Mouse (Mus musculus): ENCODE data around the gene E4f1. TPM values are rescaled to one million over a fixed set of nuclear protein-coding genes. Genes with fewer than 3 reads are reported as not detected.

E4f1 gene
- total and polyA plus RNA-seq, 3 experiments = 17.4 to 37.2 (median 19.7) TPM

- TF ChIP-seq CTCF (IDR thresholded peaks at IDR 0.05; ENCODE audit: low read depth, low read length) (no peak), POLR2AphosphoS5 (IDR thresholded peaks at IDR 0.05; ENCODE audit: insufficient replicate concordance, low read depth, low read length) (no peak), GATA2 (IDR thresholded peaks at IDR 0.05; ENCODE audit: borderline replicate concordance, low read depth, low read length) (no peak), GATA1 (IDR thresholded peaks at IDR 0.05; ENCODE audit: borderline replicate concordance, low read length) (no peak), TAL1 (conservative IDR thresholded peaks at IDR 0.05; ENCODE audit: low read depth, low read length) (no peak)
- peaks cover 39% of the 10 kb centered on the region for H3K4me1 ChIP-seq (ENCODE audit: insufficient read depth, low read depth, low read length)
- DNase-seq (ENCODE audit: low spot score) (peak; percentile 85), ATAC-seq (ENCODE audit: extremely low read depth, insufficient number of reproducible peaks, low FRiP score, poor library complexity, severe bottlenecking) (peak; percentile 81)
- H3K36me3 ChIP-seq (replicated peaks) = peaks cover 71% of the 10 kb centered on the region
- no peaks in the 10 kb centered on the region for H3K27me3 ChIP-seq (ENCODE audit: insufficient read depth, low read length)
- no peaks in the 10 kb centered on the region for H3K9me3 ChIP-seq (replicated peaks)
- peak within 1 kb of the TSS; percentile 87 for H3K4me3 ChIP-seq (ENCODE audit: low read depth, low read length)
Measured at GRCm38 (mm10) chr17:24414230-24414976, 55.7 kb downstream of the E4f1 start, which contains the start of gene Rnps1. Gene Rnps1, plus strand, starts transcription at chr17:24414565.

GRCm38 (mm10) chr17:24413557-24414211 is 56.4 kb downstream of the E4f1 start:
- no peak for ATAC-seq (ENCODE audit: extremely low read depth, insufficient number of reproducible peaks, low FRiP score, poor library complexity, severe bottlenecking)
- H3K36me3 ChIP-seq (replicated peaks) = peaks cover 71% of the 10 kb centered on the region
- no peak for DNase-seq (ENCODE audit: low spot score)

GRCm38 (mm10) chr17:24407116-24407803 is 62.9 kb downstream of the E4f1 start:
- H3K9me3 ChIP-seq (replicated peaks) = no peaks in the 10 kb centered on the region
- DNase-seq (ENCODE audit: low spot score) (no peak), ATAC-seq (ENCODE audit: extremely low read depth, insufficient number of reproducible peaks, low FRiP score, poor library complexity, severe bottlenecking) (no peak)
- H3K27me3 ChIP-seq (ENCODE audit: insufficient read depth, low read length) = no peaks in the 10 kb centered on the region
- H3K4me1 ChIP-seq (ENCODE audit: insufficient read depth, low read depth, low read length) = no peaks in the 10 kb centered on the region; the same call in 1 of the 2 replicates
- H3K36me3 ChIP-seq (replicated peaks) = peaks cover 87% of the 10 kb centered on the region
- no peak overlapping the region for H3K4me3 ChIP-seq (ENCODE audit: low read depth, low read length)
- TF ChIP-seq POLR2AphosphoS5 (IDR thresholded peaks at IDR 0.05; ENCODE audit: insufficient replicate concordance, low read depth, low read length) (no peak), GATA2 (IDR thresholded peaks at IDR 0.05; ENCODE audit: borderline replicate concordance, low read depth, low read length) (no peak), CTCF (IDR thresholded peaks at IDR 0.05; ENCODE audit: low read depth, low read length) (no peak), GATA1 (IDR thresholded peaks at IDR 0.05; ENCODE audit: borderline replicate concordance, low read length) (no peak), TAL1 (conservative IDR thresholded peaks at IDR 0.05; ENCODE audit: low read depth, low read length) (no peak)

More at GRCm38 (mm10) chr17:24413557-24414211, 56.4 kb downstream of the E4f1 start:
- H3K4me3 ChIP-seq (ENCODE audit: low read depth, low read length) = peak overlapping the region; percentile 87
- no peaks in the 10 kb centered on the region for H3K27me3 ChIP-seq (ENCODE audit: insufficient read depth, low read length)
- H3K4me1 ChIP-seq (ENCODE audit: insufficient read depth, low read depth, low read length) = peaks cover 35% of the 10 kb centered on the region
- TF ChIP-seq TAL1 (conservative IDR thresholded peaks at IDR 0.05; ENCODE audit: low read depth, low read length) (no peak), POLR2AphosphoS5 (IDR thresholded peaks at IDR 0.05; ENCODE audit: insufficient replicate concordance, low read depth, low read length) (no peak), GATA1 (IDR thresholded peaks at IDR 0.05; ENCODE audit: borderline replicate concordance, low read length) (no peak), CTCF (IDR thresholded peaks at IDR 0.05; ENCODE audit: low read depth, low read length) (no peak), GATA2 (IDR thresholded peaks at IDR 0.05; ENCODE audit: borderline replicate concordance, low read depth, low read length) (no peak)
- no peaks in the 10 kb centered on the region for H3K9me3 ChIP-seq (replicated peaks)

GRCm38 (mm10) chr17:24402371-24402770 is 67.7 kb downstream of the E4f1 start:
- H3K4me1 ChIP-seq (ENCODE audit: insufficient read depth, low read depth, low read length) = 0 out of 2 replicates have a peak, but pooled peaks cover under 1% of the 10 kb centered on the region
- H3K27me3 ChIP-seq (ENCODE audit: insufficient read depth, low read length) = no peaks in the 10 kb centered on the region
- peaks cover 90% of the 10 kb centered on the region for H3K36me3 ChIP-seq (replicated peaks)
- H3K4me3 ChIP-seq (ENCODE audit: low read depth, low read length) = no peak overlapping the region
- TF ChIP-seq CTCF (IDR thresholded peaks at IDR 0.05; ENCODE audit: low read depth, low read length) (no peak), GATA1 (IDR thresholded peaks at IDR 0.05; ENCODE audit: borderline replicate concordance, low read length) (no peak), GATA2 (IDR thresholded peaks at IDR 0.05; ENCODE audit: borderline replicate concordance, low read depth, low read length) (no peak), TAL1 (conservative IDR thresholded peaks at IDR 0.05; ENCODE audit: low read depth, low read length) (no peak), POLR2AphosphoS5 (IDR thresholded peaks at IDR 0.05; ENCODE audit: insufficient replicate concordance, low read depth, low read length) (no peak)
- DNase-seq (ENCODE audit: low spot score) (no peak), ATAC-seq (ENCODE audit: extremely low read depth, insufficient number of reproducible peaks, low FRiP score, poor library complexity, severe bottlenecking) (no peak)
- H3K9me3 ChIP-seq (replicated peaks) = no peaks in the 10 kb centered on the region

- DNase-seq (ENCODE audit: low spot score) (no peak), ATAC-seq (ENCODE audit: extremely low read depth, insufficient number of reproducible peaks, low FRiP score, poor library complexity, severe bottlenecking) (no peak)
- Histone ChIP-seq H3K9me3 (replicated peaks) (no peaks in the 10 kb centered on the region), H3K4me1 (ENCODE audit: insufficient read depth, low read depth, low read length) (peaks cover 5% of the 10 kb centered on the region; the same call in 1 of the 2 replicates), H3K36me3 (replicated peaks) (peaks cover 90% of the 10 kb centered on the region), H3K27me3 (ENCODE audit: insufficient read depth, low read length) (no peaks in the 10 kb centered on the region), H3K4me3 (ENCODE audit: low read depth, low read length) (no peak overlapping the region)
- TF ChIP-seq CTCF (IDR thresholded peaks at IDR 0.05; ENCODE audit: low read depth, low read length) (no peak), GATA1 (IDR thresholded peaks at IDR 0.05; ENCODE audit: borderline replicate concordance, low read length) (no peak), POLR2AphosphoS5 (IDR thresholded peaks at IDR 0.05; ENCODE audit: insufficient replicate concordance, low read depth, low read length) (no peak), GATA2 (IDR thresholded peaks at IDR 0.05; ENCODE audit: borderline replicate concordance, low read depth, low read length) (no peak), TAL1 (conservative IDR thresholded peaks at IDR 0.05; ENCODE audit: low read depth, low read length) (no peak)
Measured at GRCm38 (mm10) chr17:24394456-24394855, 75.7 kb downstream of the E4f1 start.

Other genes starting within 250 kb of the E4f1 start
Only the 20 nearest of the 25 such genes appear.
- gene Ccnf, start 218.8 kb downstream of the E4f1 start, total RNA-seq (2014; fragmentation: Nextera tagmentation) = 65.0 and 73.4 TPM in 2 replicates
- 59.1 and 65.1 TPM in 2 replicates for gene Ccnf, start 218.8 kb downstream of the E4f1 start, total RNA-seq (2017)
- gene Ccnf, start 218.8 kb downstream of the E4f1 start, polyA plus RNA-seq (2012) = 87.0 and 87.6 TPM in 2 replicates
- not detected in 2 replicates for gene Abca17, start 119.2 kb downstream of the E4f1 start, total RNA-seq (2014; fragmentation: Nextera tagmentation)
- gene Abca17, start 119.2 kb downstream of the E4f1 start, total RNA-seq (2017) = under 0.01 and 0.12 TPM in 2 replicates
- gene Abca17, start 119.2 kb downstream of the E4f1 start, polyA plus RNA-seq (2012) = not detected in 2 replicates
- gene Abca3, start 118.4 kb downstream of the E4f1 start, total RNA-seq (2014; fragmentation: Nextera tagmentation) = 65.4 and 68.9 TPM in 2 replicates
- 22.1 and 24.0 TPM in 2 replicates for gene Abca3, start 118.4 kb downstream of the E4f1 start, total RNA-seq (2017)
- gene Abca3, start 118.4 kb downstream of the E4f1 start, polyA plus RNA-seq (2012) = 29.2 and 29.5 TPM in 2 replicates
- 121 and 123 TPM in 2 replicates for gene Rnps1, start 55.7 kb downstream of the E4f1 start, total RNA-seq (2014; fragmentation: Nextera tagmentation)
- gene Rnps1, start 55.7 kb downstream of the E4f1 start, total RNA-seq (2017) = 152 and 177 TPM in 2 replicates
- gene Rnps1, start 55.7 kb downstream of the E4f1 start, polyA plus RNA-seq (2012) = 428 and 563 TPM in 2 replicates
- gene Eci1, start 43.7 kb downstream of the E4f1 start, total RNA-seq (2014; fragmentation: Nextera tagmentation) = 53.1 and 65.7 TPM in 2 replicates
- 39.4 and 45.4 TPM in 2 replicates for gene Eci1, start 43.7 kb downstream of the E4f1 start, total RNA-seq (2017)
- 40.9 and 52.2 TPM in 2 replicates for gene Eci1, start 43.7 kb downstream of the E4f1 start, polyA plus RNA-seq (2012)
- gene Dnase1l2, start 27.2 kb downstream of the E4f1 start, total RNA-seq (2014; fragmentation: Nextera tagmentation) = 0.73 and 1.3 TPM in 2 replicates
- gene Dnase1l2, start 27.2 kb downstream of the E4f1 start, total RNA-seq (2017) = 1.7 and 2.3 TPM in 2 replicates
- gene Dnase1l2, start 27.2 kb downstream of the E4f1 start, polyA plus RNA-seq (2012) = 0.05 and 0.18 TPM in 2 replicates
- gene Pgp, start 79 bp upstream of the E4f1 start, total RNA-seq (2014; fragmentation: Nextera tagmentation) = 17.8 and 19.6 TPM in 2 replicates
- 13.3 and 13.9 TPM in 2 replicates for gene Pgp, start 79 bp upstream of the E4f1 start, total RNA-seq (2017)
- gene Pgp, start 79 bp upstream of the E4f1 start, polyA plus RNA-seq (2012) = 58.3 and 69.2 TPM in 2 replicates
- gene Bricd5, start 3.6 kb upstream of the E4f1 start, total RNA-seq (2014; fragmentation: Nextera tagmentation) = not detected in 2 replicates
- gene Bricd5, start 3.6 kb upstream of the E4f1 start, total RNA-seq (2017) = 0.33 and 0.58 TPM in 2 replicates
- gene Bricd5, start 3.6 kb upstream of the E4f1 start, polyA plus RNA-seq (2012) = 0.23 and 0.27 TPM in 2 replicates
- gene Mlst8, start 8.8 kb upstream of the E4f1 start, total RNA-seq (2014; fragmentation: Nextera tagmentation) = 5.2 and 7.0 TPM in 2 replicates
- 17.2 and 19.7 TPM in 2 replicates for gene Mlst8, start 8.8 kb upstream of the E4f1 start, total RNA-seq (2017)
- 6.4 and 7.1 TPM in 2 replicates for gene Mlst8, start 8.8 kb upstream of the E4f1 start, polyA plus RNA-seq (2012)
- not detected in 2 replicates for gene Caskin1, start 18.3 kb upstream of the E4f1 start, total RNA-seq (2014; fragmentation: Nextera tagmentation)
- 0.11 and 0.29 TPM in 2 replicates for gene Caskin1, start 18.3 kb upstream of the E4f1 start, total RNA-seq (2017)
- gene Caskin1, start 18.3 kb upstream of the E4f1 start, polyA plus RNA-seq (2012) = not detected in 2 replicates
- gene Traf7, start 57.6 kb upstream of the E4f1 start, total RNA-seq (2014; fragmentation: Nextera tagmentation) = 62.8 and 70.6 TPM in 2 replicates
- gene Traf7, start 57.6 kb upstream of the E4f1 start, total RNA-seq (2017) = 81.7 and 103 TPM in 2 replicates
- 153 and 198 TPM in 2 replicates for gene Traf7, start 57.6 kb upstream of the E4f1 start, polyA plus RNA-seq (2012)
- 0.83 TPM in 1 of 2 replicates, not detected in the other for gene Rab26, start 63.9 kb upstream of the E4f1 start, total RNA-seq (2014; fragmentation: Nextera tagmentation)
- gene Rab26, start 63.9 kb upstream of the E4f1 start, total RNA-seq (2017) = 0.35 and 0.49 TPM in 2 replicates
- gene Rab26, start 63.9 kb upstream of the E4f1 start, polyA plus RNA-seq (2012) = 0.24 and 0.26 TPM in 2 replicates
- 14.4 and 28.0 TPM in 2 replicates for gene Pkd1, start 79.5 kb upstream of the E4f1 start, total RNA-seq (2014; fragmentation: Nextera tagmentation)
- gene Pkd1, start 79.5 kb upstream of the E4f1 start, total RNA-seq (2017) = 5.0 and 10.3 TPM in 2 replicates
- 4.1 and 5.8 TPM in 2 replicates for gene Pkd1, start 79.5 kb upstream of the E4f1 start, polyA plus RNA-seq (2012)
- 114 and 146 TPM in 2 replicates for gene Tsc2, start 162.3 kb upstream of the E4f1 start, total RNA-seq (2014; fragmentation: Nextera tagmentation)
- 38.0 and 39.7 TPM in 2 replicates for gene Tsc2, start 162.3 kb upstream of the E4f1 start, total RNA-seq (2017)
- 66.5 and 77.5 TPM in 2 replicates for gene Tsc2, start 162.3 kb upstream of the E4f1 start, polyA plus RNA-seq (2012)
- gene Nthl1, start 162.4 kb upstream of the E4f1 start, total RNA-seq (2014; fragmentation: Nextera tagmentation) = 3.8 and 9.1 TPM in 2 replicates
- 9.8 and 16.9 TPM in 2 replicates for gene Nthl1, start 162.4 kb upstream of the E4f1 start, total RNA-seq (2017)
- gene Nthl1, start 162.4 kb upstream of the E4f1 start, polyA plus RNA-seq (2012) = 17.8 and 21.5 TPM in 2 replicates
- not detected in 2 replicates for gene Slc9a3r2, start 180.0 kb upstream of the E4f1 start, total RNA-seq (2014; fragmentation: Nextera tagmentation)
- gene Slc9a3r2, start 180.0 kb upstream of the E4f1 start, total RNA-seq (2017) = 0.16 TPM in 1 of 2 replicates, not detected in the other
- 0.03 and 0.07 TPM in 2 replicates for gene Slc9a3r2, start 180.0 kb upstream of the E4f1 start, polyA plus RNA-seq (2012)
- not detected in 2 replicates for gene Npw, start 188.1 kb upstream of the E4f1 start, total RNA-seq (2014; fragmentation: Nextera tagmentation)
- not detected in 2 replicates for gene Npw, start 188.1 kb upstream of the E4f1 start, total RNA-seq (2017)
- not detected in 2 replicates for gene Npw, start 188.1 kb upstream of the E4f1 start, polyA plus RNA-seq (2012)
- gene Zfp598, start 199.4 kb upstream of the E4f1 start, total RNA-seq (2014; fragmentation: Nextera tagmentation) = 55.9 and 59.1 TPM in 2 replicates
- 11.2 and 12.0 TPM in 2 replicates for gene Zfp598, start 199.4 kb upstream of the E4f1 start, total RNA-seq (2017)
- gene Zfp598, start 199.4 kb upstream of the E4f1 start, polyA plus RNA-seq (2012) = 86.4 and 99.2 TPM in 2 replicates
- gene Syngr3, start 219.6 kb upstream of the E4f1 start, total RNA-seq (2014; fragmentation: Nextera tagmentation) = not detected in 2 replicates
- gene Syngr3, start 219.6 kb upstream of the E4f1 start, total RNA-seq (2017) = 0.17 TPM in 1 of 2 replicates, not detected in the other
- gene Syngr3, start 219.6 kb upstream of the E4f1 start, polyA plus RNA-seq (2012) = 0.08 and 0.12 TPM in 2 replicates
- 10.5 and 15.7 TPM in 2 replicates for gene Gfer, start 225.8 kb upstream of the E4f1 start, total RNA-seq (2014; fragmentation: Nextera tagmentation)
- 34.1 and 46.4 TPM in 2 replicates for gene Gfer, start 225.8 kb upstream of the E4f1 start, total RNA-seq (2017)
- gene Gfer, start 225.8 kb upstream of the E4f1 start, polyA plus RNA-seq (2012) = 149 and 184 TPM in 2 replicates